Mouse (Mus musculus) thymus, postnatal 25 days (tissue): ENCODE results near the gene Slc22a14.

Experiments
- DNase-seq: peaks from one replicate; pipeline ENCODE4 v3.0.0; 2022

The Slc22a14 gene

GRCm38 (mm10) chr9:119355943-119356342 lies 9.4 kb downstream of the Slc22a14 start:
- DNase-seq: no peak

GRCm38 (mm10) chr9:119353926-119354325 lies 11.4 kb downstream of the Slc22a14 start:
- DNase-seq: no peak

DNA sequence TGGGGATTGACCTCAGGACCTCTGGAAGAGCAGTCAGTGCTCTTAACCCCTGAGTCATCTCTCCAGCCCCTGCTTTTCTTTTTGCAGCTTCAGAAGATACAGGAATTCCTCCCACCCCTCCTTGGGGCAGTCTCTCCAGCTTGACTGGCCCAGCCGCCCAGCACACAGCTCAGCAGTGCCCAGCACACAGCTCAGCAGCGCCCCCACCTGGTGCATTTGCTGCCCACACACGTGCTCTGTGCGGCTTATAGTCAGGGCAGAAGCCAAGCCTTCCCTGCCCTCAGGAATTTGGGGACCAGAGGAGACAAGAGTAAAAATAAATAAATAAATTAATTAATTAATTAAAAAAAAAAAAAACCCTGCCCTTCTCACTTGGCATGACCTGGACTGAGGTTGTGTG lies 13.3 kb downstream of the Slc22a14 start:
- peak; percentile 72 for DNase-seq

GRCm38 (mm10) chr9:119350947-119351705 lies 14.2 kb downstream of the Slc22a14 start:
- DNase-seq: no peak

GRCm38 (mm10) chr9:119350531-119350930 lies 14.8 kb downstream of the Slc22a14 start:
- DNase-seq: no peak

GRCm38 (mm10) chr9:119346376-119346775 lies 19.0 kb downstream of the Slc22a14 start:
- no peak for DNase-seq

DNA sequence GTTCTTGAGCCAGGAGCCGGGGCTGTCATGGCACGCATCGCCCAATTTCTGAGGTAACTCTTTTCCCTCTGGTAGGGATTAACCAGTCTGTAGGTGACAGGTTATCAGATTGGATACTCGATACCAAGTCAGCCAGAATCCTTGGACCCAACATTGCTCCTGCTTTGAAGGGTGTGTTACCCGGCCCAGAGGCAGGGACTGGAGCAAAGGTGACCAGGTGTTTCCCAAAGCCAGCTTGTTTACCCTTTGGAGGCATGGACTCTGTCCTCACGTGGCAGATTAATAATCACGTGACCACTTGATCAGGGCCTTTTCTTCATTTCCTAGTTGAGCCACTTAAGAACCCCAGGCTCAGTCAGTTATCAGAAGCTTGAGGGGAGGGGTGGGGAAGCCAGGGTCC lies 22.6 kb downstream of the Slc22a14 start:
- DNase-seq: no peak

DNA sequence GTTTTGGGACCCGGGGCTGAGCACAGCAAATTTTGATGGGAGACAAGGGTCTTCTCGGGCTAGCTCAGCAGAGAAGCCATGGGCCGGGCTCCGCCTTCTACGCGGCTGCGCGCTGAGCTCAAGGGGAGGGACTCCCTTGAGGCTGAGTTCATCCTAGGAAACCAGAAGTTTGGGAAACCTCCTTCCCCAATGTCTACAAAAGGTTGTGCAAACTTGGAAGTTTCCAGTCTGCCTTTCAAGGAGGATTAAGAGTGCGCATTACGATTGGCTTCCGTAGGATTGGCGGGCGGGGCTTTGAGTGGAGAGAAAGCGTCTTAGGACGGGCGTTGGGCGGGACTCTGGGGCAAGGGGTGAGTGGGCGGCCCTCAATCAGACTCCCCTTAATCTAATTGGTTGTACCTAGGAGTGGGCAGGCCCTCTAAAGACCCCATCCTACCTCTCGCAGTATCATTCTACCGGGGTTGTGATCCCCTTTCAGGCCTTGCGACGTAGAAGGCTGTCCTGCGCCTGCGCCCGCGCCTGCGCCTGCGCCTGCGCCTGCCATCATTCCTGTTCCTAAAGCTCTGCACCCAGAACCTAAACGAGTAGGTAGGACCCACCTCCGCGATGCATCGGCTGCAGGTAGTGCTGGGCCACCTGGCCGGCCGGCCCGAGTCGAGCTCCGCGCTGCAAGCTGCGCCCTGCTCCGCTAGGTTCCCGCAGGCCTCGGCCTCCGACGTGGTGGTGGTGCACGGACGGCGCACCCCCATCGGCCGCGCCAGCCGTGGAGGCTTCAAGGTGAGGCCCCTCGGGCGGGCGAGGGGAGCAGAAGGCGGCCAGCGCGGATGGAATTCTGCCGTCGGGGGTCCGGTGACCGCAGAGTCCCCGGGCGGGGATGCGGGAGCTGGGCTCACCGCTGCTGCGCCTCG lies 24.2 kb downstream of the Slc22a14 start, which contains the start of gene Myd88:
TSS of gene Myd88 (minus strand) at position 503 of the 908 bp plus-strand sequence.
- DNase-seq: peak; percentile 93

DNA sequence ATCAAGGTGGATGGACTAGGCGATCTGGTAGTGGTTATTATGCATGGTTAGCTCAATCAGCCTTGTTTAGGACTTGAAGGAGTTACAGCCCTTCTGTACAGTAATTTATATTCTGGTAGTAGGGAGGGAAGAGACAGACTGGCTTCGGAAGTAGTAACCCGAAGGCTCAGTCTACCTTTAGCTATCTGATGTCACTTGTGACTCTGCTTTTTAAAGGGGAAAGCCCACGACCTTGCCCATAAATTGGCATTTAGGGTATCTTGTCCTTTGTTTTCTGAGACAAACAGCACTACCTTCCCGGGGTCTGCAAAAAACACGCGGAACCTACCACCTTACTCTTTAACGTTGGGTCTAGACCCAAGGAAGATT lies 25.2 kb downstream of the Slc22a14 start:
- DNase-seq: no peak

DNA sequence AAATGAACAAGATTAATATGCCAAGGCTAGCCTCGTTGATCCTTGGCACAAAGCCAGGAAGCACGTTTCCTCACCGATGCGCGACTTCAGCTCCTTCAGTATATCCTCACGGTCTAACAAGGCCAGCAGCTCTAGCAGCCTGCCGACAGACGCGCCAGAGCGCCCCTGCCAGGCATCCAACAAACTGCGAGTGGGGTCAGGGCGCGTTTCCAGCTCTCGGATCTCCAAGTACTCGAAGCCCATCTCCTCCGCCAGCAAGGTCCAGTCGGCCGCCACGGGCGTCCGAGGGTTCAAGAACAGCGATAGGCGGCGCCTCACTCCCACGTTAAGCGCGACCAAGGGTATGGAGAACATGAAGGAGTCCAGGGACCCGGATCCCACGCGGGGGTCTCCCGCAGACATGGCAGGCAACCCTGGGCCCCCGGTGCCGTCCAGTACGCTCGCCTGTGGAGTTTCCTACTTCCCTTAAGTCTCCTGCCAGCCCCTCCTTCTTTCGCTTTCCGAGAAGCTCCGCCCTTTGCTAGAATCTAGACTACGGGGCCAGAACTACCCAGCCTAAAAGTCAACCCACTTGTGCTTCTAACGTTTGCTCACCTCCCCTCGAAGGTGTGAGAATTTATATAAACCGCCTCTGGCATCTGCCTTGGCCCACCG lies 25.7 kb downstream of the Slc22a14 start, which contains the start of gene Acaa1a:
TSS of gene Acaa1a (plus strand) at position 119 of the 654 bp plus-strand sequence.
- DNase-seq: peak; percentile 64

DNA sequence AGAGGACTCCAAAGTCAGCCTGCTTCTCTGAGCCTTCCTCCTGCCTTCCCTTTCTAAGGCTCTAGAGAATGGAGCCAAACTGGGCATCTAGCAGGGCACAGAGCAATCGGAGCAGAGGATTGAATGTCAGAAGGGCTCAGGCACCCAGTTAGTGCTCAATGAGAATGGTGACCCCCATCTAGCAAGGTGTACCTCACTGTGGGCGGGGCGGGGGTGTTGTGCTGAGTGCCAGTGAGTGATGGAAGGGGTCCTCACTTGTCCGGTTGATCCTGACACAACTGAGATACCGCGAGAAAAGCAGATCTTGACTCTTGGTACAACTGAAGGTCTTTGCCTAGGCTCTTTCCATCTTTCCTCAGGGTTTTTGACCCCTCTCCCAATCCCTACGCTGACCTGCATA lies 26.2 kb downstream of the Slc22a14 start:
- peak; percentile 19 for DNase-seq

DNA sequence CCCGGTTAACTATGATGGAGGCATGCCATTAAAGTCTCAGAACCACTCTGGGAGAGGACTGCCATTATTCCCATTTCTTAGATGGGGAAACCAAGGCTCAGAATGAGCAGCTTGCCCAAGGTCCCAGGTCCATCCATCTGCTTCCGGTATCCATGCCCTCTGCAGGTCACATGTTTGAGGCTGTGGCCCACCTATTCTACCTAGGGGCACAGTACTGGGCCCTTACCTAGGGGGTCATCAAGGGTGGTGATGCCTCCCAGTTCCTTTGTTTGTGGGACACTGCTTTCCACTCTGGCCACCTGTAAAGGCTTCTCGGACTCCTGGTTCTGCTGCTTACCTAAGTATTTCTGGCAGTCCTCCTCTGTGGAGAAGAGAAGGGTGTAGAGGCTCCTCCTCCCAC lies 27.0 kb downstream of the Slc22a14 start:
- no peak for DNase-seq

DNA sequence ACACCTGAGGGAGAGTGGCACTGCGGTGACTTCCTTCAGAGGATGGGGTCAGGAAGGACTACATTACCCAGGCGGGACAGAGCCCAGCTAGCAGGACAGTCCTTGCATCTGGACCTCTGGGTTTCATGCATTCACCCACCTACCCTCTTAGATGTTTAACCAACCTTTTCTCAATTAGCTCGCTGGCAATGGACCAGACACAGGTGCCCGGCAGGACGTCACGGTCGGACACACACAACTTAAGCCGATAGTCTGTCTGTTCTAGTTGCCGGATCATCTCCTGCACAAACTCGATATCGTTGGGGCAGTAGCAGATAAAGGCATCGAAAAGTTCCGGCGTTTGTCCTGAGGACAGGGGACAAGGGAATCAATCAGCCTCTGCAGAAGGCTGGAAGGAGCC lies 27.5 kb downstream of the Slc22a14 start:
- no peak for DNase-seq

GRCm38 (mm10) chr9:119335571-119335970 lies 29.8 kb downstream of the Slc22a14 start:
- DNase-seq: no peak

GRCm38 (mm10) chr9:119334834-119335233 lies 30.5 kb downstream of the Slc22a14 start:
- DNase-seq: no peak

DNA sequence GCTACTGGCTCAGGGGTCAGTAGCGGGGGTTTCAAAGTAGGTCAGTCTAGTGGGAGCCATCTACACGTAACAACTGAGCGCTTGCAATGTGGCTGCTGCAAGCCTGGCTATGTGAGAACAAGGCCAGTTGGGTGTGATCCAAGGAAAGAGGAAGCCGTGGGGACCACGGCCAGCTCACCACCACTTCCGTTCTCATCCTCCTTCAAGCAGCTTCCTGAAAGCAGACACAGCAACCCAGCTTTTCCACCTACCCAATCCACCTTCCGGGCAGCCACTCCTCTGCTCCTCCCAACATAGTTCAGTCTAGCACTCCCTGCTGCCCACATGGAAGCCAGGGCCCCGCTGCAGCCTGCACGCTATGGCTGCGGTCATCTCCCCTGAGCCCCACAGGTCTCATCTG lies 31.0 kb downstream of the Slc22a14 start:
- peak; percentile 35 for DNase-seq

GRCm38 (mm10) chr9:119330186-119330963 lies 35.0 kb downstream of the Slc22a14 start:
- no peak for DNase-seq

- DNase-seq: no peak
Measured at GRCm38 (mm10) chr9:119328488-119328887, 36.9 kb downstream of the Slc22a14 start.

GRCm38 (mm10) chr9:119324130-119324529 lies 41.2 kb downstream of the Slc22a14 start:
- no peak for DNase-seq

DNA sequence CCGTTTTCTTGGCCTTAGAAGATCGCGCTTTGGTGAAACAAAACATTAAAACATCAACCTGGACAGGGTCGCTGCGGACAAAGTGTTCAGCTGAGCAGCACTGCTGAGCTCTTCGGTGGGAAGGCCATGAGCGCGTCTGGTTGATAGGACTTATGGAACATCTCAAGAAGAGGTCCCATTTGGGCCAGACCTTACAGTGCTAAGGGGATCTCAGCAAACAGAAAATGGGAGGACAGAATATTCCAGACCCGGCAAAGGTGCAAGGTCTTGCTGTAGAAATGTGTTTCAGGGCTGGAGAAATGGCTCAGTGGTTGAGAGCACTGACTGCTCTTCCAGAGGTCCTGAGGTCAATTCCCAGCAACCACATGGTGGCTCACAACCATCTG lies 42.1 kb downstream of the Slc22a14 start:
- DNase-seq: no peak

DNA sequence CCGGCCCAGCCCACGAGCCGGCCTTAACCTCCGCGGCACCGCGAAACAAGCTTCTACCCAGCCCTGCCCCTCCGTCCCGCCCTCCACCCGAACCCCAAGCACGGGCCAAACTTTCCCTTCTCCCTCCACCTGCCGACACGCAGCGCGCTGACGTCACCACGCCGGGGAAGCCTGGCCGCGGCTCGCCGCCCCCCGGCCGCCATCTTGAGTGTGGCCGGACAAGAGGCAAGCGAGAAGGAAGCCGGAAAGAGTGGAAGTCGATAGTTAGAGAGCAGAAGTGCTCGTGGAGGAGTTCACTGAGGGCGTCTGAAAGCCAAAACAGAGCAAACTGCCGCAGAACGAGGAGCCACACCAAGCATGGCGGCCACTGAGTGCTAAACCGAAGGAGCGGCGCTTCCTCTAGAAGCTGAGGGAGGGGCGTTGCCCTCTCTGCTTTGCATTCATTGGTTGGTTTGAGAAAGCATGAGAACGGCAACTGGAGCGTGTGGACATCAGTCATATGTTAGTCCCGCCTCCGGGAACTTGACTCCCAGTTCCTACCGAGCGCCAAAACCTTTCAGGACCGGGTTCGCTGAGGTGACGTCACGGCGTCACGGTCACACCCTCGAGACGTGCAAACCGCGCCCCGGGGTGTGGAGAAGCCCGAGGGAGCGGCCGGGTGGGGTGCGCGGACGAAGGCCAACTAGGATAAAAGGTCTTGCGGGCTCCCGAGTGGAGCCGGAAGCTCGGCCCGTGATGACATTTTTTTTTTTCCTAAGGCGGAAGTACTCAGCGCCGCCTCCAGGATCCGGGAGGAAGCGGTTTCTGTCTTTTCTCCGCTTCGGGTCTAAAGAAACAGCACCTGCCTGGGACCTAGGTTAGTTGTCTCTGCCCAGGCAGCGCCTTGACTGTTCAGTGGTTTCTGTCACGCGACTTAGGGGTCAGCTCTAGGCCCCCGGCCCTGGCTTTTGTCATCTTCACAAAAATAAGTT lies 42.8 kb downstream of the Slc22a14 start, which contains the start of gene Oxsr1:
TSS of gene Oxsr1 (minus strand) at position 139 of the 971 bp plus-strand sequence.
- peak; percentile 98 for DNase-seq
